Mouse (Mus musculus) thymus, postnatal 25 days (tissue): ENCODE data around the gene Mepce.
"Not testable (repeated sequence)": the region's sequence is repeated elsewhere in the genome, so short reads cannot be mapped to it uniquely, and the experiment has no call there.

ENCODE experiments used
- DNase-seq: peaks from one replicate; pipeline ENCODE4 v3.0.0; 2022

Gene Mepce

DNA sequence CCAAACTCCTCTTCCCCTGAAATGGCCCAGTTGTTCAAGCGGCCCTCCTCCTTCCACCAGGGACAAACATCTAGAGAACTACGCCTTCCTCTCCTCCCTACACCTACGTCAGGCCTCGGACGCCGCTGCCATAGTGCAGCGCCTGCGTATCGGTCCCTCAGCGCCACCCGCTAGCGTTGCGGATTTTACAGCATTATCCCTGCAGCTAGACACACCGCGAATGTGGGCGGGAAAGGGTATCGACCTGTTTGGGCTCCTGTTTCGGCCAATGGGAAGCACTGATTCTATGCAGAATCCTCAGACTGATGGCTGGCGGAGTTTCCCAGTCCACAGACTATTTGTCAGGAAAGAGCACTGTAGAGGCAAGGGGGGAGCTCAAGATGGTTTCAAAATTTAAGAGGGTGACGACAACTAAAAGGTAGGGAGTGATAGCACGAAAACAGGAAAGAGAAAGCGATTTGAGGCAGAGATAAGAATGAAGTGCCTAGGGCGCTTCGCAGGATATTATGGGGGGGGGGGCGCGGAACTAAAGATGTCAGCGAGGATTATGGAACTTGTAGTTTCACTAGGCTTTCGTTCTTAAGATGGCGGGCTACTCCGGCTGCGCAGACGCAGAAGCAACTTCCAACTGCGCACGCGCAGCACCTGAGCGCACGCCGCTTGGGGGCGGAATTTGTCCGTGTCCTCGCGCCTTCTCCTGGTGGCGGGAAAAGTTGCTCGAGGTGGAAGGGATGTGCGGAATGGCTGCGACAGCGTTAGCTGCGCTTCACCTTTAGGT, at the start of gene Mepce, which contains the start of gene Zcwpw1:
TSS of gene Mepce (minus strand) at position 505 of the 778 bp plus-strand sequence.
TSS of gene Zcwpw1 (plus strand) at position 648 of the 778 bp plus-strand sequence.
- DNase-seq, result peak; percentile 97

DNA sequence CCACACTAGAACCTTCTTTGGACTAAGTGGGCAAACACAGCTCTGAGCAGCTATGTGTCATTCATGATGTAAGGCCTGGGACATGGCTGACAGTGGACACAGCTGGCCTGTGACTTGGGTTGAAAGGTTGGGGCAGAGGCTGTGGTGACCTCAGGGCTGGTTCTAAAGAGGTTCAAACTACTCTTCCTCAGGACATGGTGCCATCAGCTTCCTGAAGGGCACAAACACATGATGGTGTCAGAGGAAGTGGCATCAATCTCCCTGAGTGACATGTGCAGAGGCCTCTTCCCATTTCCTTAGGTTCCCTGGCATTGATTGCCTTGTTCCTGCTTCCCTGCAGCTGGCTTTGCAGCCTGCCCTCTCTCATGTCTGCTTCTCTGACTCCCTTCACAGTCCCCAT, 49.7 kb upstream of the Mepce start:
- not testable (repeated sequence) for DNase-seq

DNA sequence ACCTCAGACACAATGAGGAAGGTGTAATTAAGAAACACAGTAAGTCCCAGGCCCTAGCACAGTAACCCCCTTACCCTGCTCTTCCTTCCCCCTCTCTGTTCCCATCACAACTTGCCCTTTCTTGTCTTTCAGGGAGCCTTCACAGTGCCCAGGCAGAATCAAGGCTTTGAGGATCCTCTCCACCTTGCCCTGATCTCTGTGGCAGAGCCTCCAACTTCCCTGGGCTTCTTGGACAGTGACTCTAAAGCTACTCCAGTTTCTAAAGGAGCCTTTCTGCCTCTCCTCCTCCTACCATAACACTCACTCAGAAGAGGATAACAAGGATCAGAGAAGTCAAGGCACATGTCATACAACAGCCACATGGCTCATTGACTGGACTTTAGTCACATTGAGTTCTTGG, 49.2 kb upstream of the Mepce start:
- no peak for DNase-seq

DNA sequence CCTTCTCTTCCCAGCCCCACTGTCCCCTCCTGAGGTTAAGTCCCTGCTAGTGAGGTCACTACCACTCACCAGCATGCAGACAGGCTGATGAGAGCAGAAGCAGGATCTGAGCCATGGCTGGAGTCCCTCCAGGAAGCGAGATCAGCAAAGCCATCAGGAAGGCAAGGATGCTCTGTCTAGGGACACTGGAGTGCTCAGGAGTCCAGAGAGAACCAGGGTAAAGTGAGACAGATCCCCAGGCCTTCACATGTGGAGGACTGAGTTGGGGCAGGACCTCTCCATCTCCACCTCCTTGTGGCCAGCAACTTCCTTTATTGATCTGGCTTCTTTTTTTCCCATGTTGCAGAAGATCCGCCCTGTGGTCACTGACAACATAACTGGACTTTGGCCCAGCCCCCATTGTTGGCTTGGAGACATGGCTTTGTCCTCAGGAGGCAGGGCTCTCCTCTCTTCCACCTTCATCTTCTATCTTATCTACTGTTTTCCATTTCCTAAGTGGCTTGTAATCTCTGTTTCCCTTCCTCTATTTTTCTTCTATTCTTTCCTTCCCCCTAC, 48.6 kb upstream of the Mepce start, which contains the start of gene Pilra:
TSS of gene Pilra (minus strand) at position 316 of the 555 bp plus-strand sequence.
- DNase-seq, result not testable (repeated sequence)

DNA sequence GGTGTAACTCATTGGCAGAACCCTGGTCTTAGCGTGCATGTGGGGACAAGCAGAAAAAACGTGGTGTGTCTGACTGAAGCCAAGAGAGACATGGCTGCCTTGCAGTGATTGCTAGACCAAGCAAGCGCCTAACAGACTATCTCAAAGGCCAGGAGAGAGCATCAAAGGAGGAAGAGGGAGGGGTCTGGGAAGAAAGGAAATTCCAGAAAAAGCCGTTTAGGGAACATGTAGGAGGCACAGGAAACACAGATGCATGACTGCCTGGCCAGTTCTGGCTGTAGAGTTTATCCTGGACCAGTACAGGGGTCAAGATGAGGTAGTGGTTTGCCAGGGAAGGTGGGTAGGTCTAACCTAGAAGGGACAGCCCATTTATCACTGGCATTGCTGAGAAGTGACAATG, 46.0 kb upstream of the Mepce start:
- DNase-seq, result no peak

DNA sequence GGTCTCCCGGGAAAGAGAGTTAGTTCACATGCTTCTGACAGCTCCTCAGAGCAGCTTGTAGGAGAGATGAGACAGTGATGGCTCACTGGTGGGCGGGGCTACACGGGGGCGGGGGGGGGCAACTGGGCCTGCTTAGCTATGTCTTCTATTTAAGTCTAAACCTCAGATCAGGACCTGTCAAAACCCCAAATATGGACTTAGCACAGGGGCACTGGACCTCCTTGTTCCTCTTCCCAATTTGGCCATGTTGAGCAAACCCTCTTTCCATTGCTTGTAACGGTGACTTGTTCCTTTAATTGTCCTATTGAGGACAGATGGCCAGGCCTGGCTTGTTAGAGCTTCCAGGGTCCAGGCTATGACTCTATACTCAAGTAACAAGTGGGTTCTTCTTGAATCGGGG, 44.1 kb upstream of the Mepce start:
- DNase-seq, result no peak

DNA sequence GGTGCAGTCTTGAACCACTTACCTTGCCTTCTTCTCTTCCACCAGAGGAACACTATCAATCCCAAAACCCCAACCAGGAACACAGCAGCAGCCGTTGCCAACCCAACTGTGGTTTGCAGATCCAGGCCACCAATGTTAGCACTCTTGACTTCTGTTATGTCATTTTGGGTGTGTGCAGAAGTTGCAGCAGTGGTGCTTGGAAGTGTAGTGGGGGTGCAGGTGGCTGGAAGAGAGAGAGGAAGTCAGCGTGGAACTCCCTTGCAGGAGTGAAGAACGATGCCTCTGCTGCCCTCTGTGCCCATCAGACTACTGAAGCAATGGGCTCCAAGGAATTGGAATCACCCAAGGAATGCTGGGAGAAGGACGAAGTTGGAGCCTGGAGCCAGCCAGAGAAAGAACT, 43.7 kb upstream of the Mepce start:
- DNase-seq, result no peak

DNA sequence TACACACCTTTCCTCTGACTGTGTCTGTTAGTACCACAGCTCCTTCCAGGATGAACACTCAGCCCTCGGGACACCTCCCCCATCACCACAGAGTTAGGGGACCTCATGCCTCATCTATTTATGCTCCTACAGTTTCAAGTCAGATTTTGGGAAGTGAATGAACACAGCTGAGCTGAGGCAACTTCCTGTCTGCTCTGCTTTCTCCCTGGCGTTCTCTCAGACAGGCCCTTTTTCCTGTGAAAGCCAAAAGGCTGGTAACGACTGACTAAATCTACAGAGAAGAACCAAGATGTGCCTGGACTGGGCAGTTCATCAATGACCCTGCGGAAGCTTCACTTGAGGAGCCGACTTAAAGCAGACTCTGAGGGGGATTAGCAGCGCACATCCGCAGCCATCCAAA, 42.8 kb upstream of the Mepce start:
- no peak for DNase-seq

DNA sequence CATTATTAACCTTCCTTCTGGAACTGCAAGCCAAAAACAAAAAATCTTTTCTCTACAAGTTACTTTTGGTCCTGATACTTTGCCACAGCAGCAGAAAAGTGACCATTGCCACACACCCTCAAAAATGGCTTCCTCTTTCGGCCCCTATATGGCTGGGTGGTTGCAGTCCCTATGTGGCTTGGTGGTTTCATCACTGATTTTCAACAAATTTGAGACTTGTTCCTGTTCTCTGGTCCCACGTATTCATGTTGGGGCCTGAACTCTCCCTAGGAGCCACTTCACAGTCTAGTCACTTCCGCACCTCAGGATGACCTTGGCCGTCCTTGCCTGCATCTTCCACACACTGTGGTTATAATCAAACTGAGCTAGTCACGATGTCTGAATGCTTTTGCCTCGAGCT, 41.2 kb upstream of the Mepce start:
- DNase-seq, result no peak

DNA sequence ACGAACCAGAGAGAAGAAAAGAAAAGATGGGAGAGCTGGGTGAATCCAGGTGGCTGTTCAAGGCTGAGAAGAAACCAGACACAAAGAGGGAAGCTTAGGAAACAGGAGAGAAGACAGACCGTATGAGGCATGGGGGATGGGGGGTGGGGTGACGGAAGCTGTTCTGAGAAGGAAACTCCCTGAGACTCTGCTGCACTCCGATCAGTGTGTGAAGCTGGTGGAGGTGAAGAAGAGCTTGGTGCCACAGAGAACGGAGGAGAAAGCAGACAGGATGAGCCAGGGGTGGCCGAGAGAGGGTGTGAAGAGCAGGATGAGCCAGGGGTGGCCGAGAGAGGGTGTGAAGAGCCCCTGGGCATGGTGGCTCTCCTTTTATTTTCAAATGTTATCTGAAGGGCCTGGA, 39.0 kb upstream of the Mepce start:
- no peak for DNase-seq

DNA sequence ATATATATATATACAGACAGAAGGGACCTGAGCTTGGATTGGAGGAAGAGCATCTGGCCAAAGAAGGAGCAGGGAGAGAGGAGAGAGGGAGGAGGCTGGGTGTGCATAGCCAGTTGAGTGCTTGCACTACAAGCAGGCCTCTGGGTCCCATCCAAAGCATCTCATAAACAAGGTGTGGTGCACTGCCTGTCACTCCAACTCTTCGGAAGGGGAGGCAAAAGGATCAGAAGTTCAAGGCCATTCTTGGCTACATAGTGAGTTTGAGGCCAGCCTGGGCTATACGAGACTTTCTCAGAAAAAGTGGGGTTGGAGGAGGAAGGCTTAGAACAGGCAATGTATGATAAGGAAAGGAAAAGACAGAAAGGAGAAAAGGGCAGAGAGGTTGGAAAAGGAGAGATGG, 38.5 kb upstream of the Mepce start:
- DNase-seq, result no peak

DNA sequence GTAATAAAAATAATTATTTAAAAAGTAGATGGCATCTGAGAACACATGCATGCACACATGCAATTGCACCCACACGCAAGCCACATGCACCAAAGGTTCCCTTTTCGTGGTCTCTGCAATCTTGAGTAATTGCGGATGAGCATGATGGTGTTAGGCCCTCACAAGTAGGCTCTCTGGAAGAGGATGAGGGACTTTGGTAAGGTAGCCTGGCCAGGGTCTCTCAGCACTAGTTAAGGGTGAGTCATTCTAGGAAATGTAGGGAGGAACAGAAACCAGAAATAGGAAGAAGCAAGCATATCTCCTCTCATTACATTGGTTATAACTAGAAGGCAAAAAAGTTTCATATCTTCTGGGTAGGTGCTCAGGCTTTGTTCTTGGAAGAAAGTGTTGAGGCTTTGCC, 37.6 kb upstream of the Mepce start:
- no peak for DNase-seq

DNA sequence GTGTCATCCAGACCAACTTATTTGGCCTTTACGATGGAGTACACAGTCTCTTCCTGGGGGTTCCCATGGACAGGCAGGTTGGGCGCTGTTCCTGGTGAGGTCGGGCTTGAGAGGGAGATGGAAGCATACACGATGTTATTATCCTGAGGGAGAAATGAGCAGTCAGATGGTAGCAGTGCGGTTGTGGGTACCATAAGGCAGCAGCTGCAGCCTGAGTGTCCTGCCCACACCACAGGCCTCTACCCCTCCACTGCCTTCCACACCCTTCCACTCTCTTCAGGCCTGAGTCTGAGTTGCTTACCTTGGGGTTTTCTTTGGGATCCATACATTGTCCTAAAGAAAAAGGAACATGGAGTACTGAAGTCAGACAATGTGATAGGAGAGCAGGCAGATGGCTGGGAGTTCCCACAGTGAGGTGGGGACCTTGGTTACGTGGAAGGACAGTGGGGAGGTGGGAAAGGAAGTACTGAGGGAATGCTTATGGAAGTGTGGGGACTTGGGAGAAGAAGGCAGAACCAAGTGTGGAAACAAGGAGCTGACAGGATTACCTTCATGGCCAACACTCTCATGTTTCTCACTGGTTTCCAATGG, 36.1 kb upstream of the Mepce start:
- no peak for DNase-seq

DNA sequence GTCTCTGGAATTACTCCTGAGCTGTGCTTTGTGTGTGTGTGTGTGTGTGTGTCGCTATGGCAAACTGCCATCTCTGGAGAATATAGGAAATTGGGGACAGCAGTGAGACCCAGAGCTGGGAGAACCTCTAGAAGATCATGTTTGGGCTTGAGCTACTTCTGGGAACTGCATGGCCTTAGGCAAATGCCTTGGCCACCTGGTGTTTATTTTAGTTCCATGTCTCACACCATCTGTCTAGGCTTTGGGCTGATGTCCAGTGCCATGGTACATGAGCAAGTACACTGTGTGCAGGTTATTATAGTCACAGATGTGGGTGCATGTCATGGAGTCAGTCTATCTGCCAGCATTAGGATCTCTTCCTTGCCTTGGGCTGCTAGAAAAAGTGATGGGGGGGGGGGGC, 35.1 kb upstream of the Mepce start:
- no peak for DNase-seq

DNA sequence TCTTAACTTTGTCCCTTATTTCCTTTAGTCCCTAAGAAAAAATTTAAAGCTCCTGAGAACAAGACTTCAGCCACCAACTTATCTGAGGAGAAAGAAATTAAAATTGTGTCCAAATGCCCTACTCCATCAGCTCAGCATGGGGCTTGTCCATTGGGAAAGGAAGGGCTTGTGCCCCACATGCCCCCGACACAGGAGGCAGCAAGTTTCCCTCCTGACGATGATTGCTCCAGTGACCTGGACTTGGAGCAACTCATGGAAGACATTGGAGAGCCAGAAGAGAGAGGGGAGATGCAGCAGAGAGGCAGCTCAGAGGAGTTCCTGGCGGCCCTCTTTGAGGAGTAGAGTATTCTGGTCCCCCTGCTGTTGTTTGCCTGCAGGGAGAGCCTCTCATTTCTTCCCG, 34.7 kb upstream of the Mepce start:
- DNase-seq, result no peak

DNA sequence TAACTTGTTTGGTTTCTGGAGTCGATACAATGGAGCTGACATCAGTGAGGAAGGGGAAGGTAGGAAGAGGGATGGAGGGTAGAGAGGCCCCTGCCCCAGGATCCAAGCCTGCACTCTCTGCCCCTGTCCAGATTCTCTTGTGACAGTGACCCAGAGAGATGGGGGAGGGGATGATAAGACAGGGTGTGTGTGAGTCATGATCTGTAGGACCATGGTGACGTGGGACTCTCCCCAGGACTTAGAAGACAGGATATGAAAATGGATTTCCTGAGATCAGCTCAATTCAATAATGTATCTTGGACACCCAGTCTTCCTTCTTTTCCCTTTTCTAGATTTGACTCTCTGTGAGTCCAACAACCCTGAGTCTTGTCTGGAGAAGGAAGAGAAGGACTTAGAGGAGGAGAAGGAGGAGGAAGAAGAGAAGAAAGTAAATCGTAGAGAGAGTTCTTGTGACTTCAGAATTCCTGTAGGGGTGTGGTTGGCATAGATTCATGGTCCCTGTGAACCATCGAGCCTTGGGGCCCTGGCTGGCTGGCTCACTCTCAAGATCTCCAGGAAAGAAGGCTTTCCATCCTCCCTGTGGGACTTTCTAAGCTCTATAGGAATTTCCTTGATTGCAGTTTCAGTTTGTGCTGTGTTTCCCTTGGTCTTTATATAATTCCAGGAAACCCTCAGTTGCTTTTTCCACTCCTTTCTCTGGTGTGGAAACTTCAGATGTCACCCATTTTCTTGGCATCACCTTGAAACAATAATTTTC, 30.2 kb upstream of the Mepce start:
- DNase-seq, result no peak

DNA sequence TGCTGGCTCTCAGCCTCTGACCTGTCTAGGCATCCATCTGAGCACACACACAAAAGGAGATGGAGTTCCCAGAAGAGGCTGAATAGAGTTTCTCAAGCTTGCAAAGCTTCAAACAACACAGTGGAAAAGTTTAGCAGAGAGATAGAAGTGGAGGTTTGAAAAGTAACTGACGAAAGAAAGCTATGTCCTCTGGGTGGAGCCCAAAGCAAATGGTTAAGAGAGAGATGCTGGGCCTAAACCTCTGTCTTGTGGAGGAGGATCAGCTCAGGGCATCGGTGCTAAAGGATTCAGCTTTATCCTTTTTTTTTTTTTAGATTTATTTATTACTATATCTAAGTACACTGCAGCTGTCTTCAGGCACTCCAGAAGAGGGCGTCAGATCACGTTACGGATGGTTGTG, 20.9 kb upstream of the Mepce start:
- DNase-seq, result no peak

DNA sequence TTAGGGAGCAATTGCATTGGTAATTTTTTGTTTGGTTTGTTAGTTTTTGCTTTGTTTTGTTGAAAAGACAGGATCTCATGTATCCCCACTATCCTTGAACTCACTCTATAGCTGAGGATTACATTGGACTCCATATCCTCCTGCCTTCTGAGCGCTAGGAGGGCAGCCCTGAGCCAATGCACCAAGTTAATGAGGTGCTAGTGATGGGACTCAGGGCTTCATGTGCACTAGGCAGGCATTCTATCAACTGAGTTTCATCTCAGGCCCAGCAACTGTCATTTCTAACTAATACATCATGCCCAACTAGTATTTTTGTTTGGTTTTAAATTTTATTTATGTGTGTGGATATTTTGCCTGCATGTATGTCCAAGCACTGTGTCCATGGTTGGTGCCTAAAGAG, 18.7 kb upstream of the Mepce start:
- no peak for DNase-seq

DNA sequence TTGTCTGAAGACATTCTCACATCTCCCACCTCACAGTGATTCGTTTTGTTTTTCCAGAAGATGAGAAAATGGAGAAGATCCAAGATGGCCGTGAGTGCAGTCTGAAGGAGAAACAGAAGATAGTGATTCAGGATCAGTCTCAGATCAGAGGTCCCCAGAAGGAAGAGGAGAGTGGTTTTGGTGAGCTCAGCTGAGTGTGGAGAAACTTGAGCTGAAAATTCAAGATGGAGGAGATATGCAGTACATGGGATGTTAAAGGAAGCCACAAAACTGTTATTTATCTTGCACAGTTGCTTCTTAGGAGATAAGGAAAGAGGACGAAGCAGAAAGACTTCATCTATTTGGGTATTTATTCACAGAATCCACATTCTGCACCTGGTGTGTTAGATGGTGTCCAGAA, 13.5 kb upstream of the Mepce start:
- no peak for DNase-seq

DNA sequence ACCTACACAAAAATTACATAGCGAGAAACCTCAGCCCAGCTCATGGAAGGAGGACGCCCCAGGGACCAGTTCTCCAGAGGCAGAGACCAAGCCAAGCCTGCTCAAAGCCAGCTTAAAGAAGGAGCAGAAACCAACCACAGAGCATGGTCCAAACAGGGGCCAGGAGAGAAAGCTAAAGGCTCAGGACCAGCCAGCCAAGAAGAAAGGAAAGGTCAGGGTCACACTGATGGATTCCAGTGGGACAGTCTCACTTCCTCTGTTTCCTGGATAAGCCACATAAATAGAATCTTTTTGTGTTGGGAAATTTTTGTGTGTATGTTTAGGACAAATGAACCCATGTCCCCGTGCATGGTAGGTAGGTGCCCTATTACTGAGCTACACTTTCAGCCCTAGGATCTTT, 9.2 kb upstream of the Mepce start:
- no peak for DNase-seq

DNA sequence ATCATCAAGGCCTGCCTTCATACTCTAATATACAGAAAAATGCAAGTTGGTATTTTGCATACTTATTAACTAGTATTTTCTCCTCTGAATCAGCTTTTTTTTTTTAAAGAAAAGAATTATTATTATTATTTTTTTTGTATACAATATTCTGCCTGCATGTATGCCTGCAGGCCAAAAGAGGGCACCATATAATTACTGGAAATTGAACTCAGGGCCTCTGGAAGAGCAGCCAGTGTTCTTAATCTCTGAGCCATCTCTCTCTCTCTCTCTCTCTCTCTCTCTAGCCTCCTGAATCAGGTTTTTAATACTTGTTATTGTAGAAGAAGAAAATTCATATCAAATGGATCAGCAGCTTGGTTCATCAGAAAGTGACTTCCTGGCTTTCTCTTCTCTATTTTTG, 4.1 kb upstream of the Mepce start:
- DNase-seq, result no peak

DNA sequence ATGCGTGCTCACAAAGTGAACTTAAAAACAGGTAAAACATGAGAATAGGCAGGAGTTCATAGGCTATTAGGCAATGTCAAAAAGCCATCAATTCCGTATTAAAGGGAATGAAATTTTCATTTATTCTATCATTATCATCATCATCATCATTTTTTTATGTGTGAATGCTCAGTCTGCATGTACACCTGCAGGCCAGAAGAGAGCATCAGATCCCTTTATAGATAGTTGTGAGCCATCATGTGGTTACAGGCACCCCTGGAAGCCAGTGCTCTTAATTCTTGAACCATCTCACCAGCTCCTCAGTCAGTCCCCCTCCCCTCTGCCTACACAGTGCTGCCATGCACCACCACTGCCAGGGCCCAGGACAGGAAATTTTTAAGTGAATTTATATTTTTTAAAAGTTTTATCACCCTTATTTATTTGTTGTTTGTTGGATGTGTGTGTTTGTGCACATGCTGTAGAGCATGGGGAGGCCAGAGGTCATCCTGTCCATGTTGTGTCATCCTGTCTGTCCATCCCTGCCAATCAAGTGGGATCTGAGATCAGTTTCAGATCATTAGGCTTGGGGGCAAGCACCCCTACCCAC, 1.6 kb upstream of the Mepce start:
- no peak for DNase-seq

DNA sequence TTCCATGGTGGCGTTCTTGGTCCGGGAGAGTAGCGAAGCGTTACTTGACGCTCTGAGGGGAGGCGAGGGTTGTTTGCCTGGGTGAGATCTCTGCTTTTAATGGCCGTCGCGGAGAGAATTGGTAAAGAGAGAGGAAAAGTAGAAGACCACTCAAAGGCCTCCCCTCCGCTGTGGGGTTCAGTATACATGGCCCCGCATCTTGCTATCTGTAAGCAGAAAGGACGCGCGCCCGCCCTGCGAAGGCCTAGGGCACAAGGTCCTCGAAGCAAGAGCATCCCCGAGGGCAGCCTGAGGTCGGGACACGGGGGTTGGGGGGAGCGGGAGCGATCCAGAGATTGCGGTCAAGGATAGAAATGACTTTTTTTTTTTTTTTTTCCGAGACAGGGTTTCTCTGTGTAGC, 716 bp upstream of the Mepce start:
- peak; percentile 25 for DNase-seq
